In genomic region chr7:105685541-105686197, GRCm38 (mm10) we compare ENCODE assay signal across 10 mouse cellular contexts. TPM values are rescaled to one million over a fixed set of nuclear protein-coding genes. Genes with fewer than 3 reads are reported as not detected.
DNase-seq lines count a peak whose midpoint lies in the region; ATAC-seq and TF ChIP-seq lines count a peak whose summit lies in the region.
"Had no signal": no experiment of that assay in that cellular context is flagged by ENCODE, and none has a peak within 500 bp of the region (broad histone marks: within the 10 kb centered on the region; RNA-seq: fewer than 3 reads in every experiment).

No protein-coding gene starts in this region.

- H3K9ac ChIP-seq in intestine, embryonic 14.5 days (ENCODE audit: low read length), result no peak overlapping the region
- no peak overlapping the region for H3K9ac ChIP-seq in intestine, postnatal 0 days (ENCODE audit: low read depth, low read length)
- no peak overlapping the region for H3K9ac ChIP-seq in hindbrain, embryonic 12.5 days
- H3K9ac ChIP-seq in midbrain, embryonic 15.5 days, result no peak overlapping the region

- H3K27ac ChIP-seq in intestine, embryonic 14.5 days (ENCODE audit: low read depth), result no peak overlapping the region
- no peak overlapping the region for H3K27ac ChIP-seq in intestine, postnatal 0 days (ENCODE audit: low read depth, low read length)
- no peak overlapping the region for H3K27ac ChIP-seq in hindbrain, embryonic 12.5 days
- H3K27ac ChIP-seq in midbrain, embryonic 15.5 days, result no peak overlapping the region

- no peak for DNase-seq in intestine, embryonic 14.5 days (ENCODE audit: low spot score)
- DNase-seq in brain, embryonic 14.5 days (ENCODE audit: low read depth), result peak; percentile 17
- DNase-seq in layer of hippocampus, adult 9-10 months (ENCODE audit: low spot score), result no peak
- DNase-seq in cerebellum, postnatal 25 days, result no peak
- DNase-seq in frontal cortex, postnatal 14 days (ENCODE audit: low spot score in 2 of 2), result no peak
- DNase-seq: heart, postnatal 10 days; thymus, postnatal 4 days had no signal

- H3K4me1 ChIP-seq in intestine, embryonic 14.5 days (replicated peaks; ENCODE audit: control insufficient read depth, insufficient read depth, low read length), result no peaks in the 10 kb centered on the region
- no peaks in the 10 kb centered on the region for H3K4me1 ChIP-seq in intestine, postnatal 0 days (replicated peaks; ENCODE audit: control insufficient read depth, insufficient read depth, low read length)
- H3K4me1 ChIP-seq in hindbrain, embryonic 12.5 days, result no peaks in the 10 kb centered on the region
- no peaks in the 10 kb centered on the region for H3K4me1 ChIP-seq in midbrain, embryonic 15.5 days

- H3K4me2 ChIP-seq in intestine, embryonic 14.5 days (ENCODE audit: low read length), result peak overlapping the region; percentile 21
- no peak overlapping the region for H3K4me2 ChIP-seq in intestine, postnatal 0 days (replicated peaks; ENCODE audit: low read depth)
- peak overlapping the region; percentile 31; the same call in 1 of the 2 replicates for H3K4me2 ChIP-seq in hindbrain, embryonic 12.5 days (replicated peaks)
- peak overlapping the region; percentile 24 for H3K4me2 ChIP-seq in midbrain, embryonic 15.5 days

- no peaks in the 10 kb centered on the region for H3K36me3 ChIP-seq in intestine, embryonic 14.5 days (ENCODE audit: control insufficient read depth, insufficient read depth, low read length)
- no peaks in the 10 kb centered on the region for H3K36me3 ChIP-seq in intestine, postnatal 0 days (ENCODE audit: control insufficient read depth, insufficient read depth)
- no peaks in the 10 kb centered on the region for H3K36me3 ChIP-seq in hindbrain, embryonic 12.5 days
- no peaks in the 10 kb centered on the region for H3K36me3 ChIP-seq in midbrain, embryonic 15.5 days (replicated peaks)

- H3K9me3 ChIP-seq in intestine, embryonic 14.5 days (ENCODE audit: control insufficient read depth, low read length), result no peaks in the 10 kb centered on the region
- no peaks in the 10 kb centered on the region for H3K9me3 ChIP-seq in intestine, postnatal 0 days (ENCODE audit: control insufficient read depth)
- no peaks in the 10 kb centered on the region for H3K9me3 ChIP-seq in hindbrain, embryonic 12.5 days (replicated peaks)
- no peaks in the 10 kb centered on the region for H3K9me3 ChIP-seq in midbrain, embryonic 15.5 days

- no peak for TF ChIP-seq CTCF in intestine, postnatal 0 days (IDR thresholded peaks at IDR 0.05; ENCODE audit: low read depth)
- TF ChIP-seq CTCF in brain, embryonic 14.5 days (IDR thresholded peaks at IDR 0.05; ENCODE audit: borderline replicate concordance, extremely low read depth, insufficient read depth, insufficient read length), result no peak

- TF ChIP-seq POLR2A in brain, embryonic 14.5 days (IDR thresholded peaks at IDR 0.05; ENCODE audit: borderline replicate concordance, extremely low read depth, insufficient read depth, insufficient read length, poor library complexity, severe bottlenecking), result no peak

- 14% methylated on average over 13 of the region's 13 CpGs for WGBS in intestine, embryonic 14.5 days
- 14% methylated on average over 13 of the region's 13 CpGs for WGBS in intestine, postnatal 0 days
- WGBS in hindbrain, embryonic 12.5 days, result 16% methylated on average over 13 of the region's 13 CpGs
- WGBS in midbrain, embryonic 15.5 days, result 8% methylated on average over 13 of the region's 13 CpGs

- no peaks in the 10 kb centered on the region for H3K27me3 ChIP-seq in intestine, embryonic 14.5 days (replicated peaks; ENCODE audit: control insufficient read depth, insufficient read depth, low read length)
- H3K27me3 ChIP-seq in intestine, postnatal 0 days (replicated peaks; ENCODE audit: control insufficient read depth, insufficient read depth, low read length), result no peaks in the 10 kb centered on the region
- H3K27me3 ChIP-seq in hindbrain, embryonic 12.5 days, result no peaks in the 10 kb centered on the region
- no peaks in the 10 kb centered on the region for H3K27me3 ChIP-seq in midbrain, embryonic 15.5 days (replicated peaks)

- H3K4me3 ChIP-seq in intestine, embryonic 14.5 days (ENCODE audit: low read depth, low read length), result no peak overlapping the region
- no peak overlapping the region for H3K4me3 ChIP-seq in intestine, postnatal 0 days (ENCODE audit: low read depth, low read length)
- no peak overlapping the region for H3K4me3 ChIP-seq in hindbrain, embryonic 12.5 days
- H3K4me3 ChIP-seq in midbrain, embryonic 15.5 days, result no peak overlapping the region

- ATAC-seq in intestine, embryonic 14.5 days (replicated peaks; ENCODE audit: low FRiP score, low TSS enrichment, low read depth), result 0 out of 2 replicates have a peak, but pooled peaks have one; percentile 72
- no peak; the same call in 1 of the 2 replicates for ATAC-seq in intestine, postnatal 0 days
- peak; percentile 40; the same call in 1 of the 2 replicates for ATAC-seq in hindbrain, embryonic 12.5 days (ENCODE audit: low FRiP score)
- peak; percentile 90 for ATAC-seq in midbrain, embryonic 15.5 days (replicated peaks)

RNA-seq across cellular contexts. Expression of gene Dnhd1, which starts 35.0 kb away (rescaled TPM):
- 1.8 and 2.0 TPM in 2 replicates for polyA plus RNA-seq in intestine, embryonic 14.5 days (2014; fragmentation: Nextera tagmentation; extraction: Ambion mirVana)
- 0.09 and 0.51 TPM in 2 replicates for polyA plus RNA-seq in intestine, postnatal 0 days (2015; fragmentation: Nextera tagmentation; extraction: Ambion mirVana)
- 6.3 and 7.0 TPM in 2 replicates for polyA plus RNA-seq in brain, embryonic 14.5 days (2012; rRNA removed)
- polyA plus RNA-seq in hindbrain, embryonic 12.5 days (2016; fragmentation: Nextera tagmentation; extraction: Ambion mirVana), result 1.2 and 1.3 TPM in 2 replicates
- 1.00 and 2.7 TPM in 2 replicates for polyA plus RNA-seq in midbrain, embryonic 15.5 days (2015; fragmentation: Nextera tagmentation; extraction: Ambion mirVana)

RNA-seq across cellular contexts. Expression of gene Gm45799, which starts 45.3 kb away (rescaled TPM):
- polyA plus RNA-seq in intestine, embryonic 14.5 days (2014; fragmentation: Nextera tagmentation; extraction: Ambion mirVana), result 35.5 and 48.9 TPM in 2 replicates
- 28.3 and 46.4 TPM in 2 replicates for polyA plus RNA-seq in intestine, postnatal 0 days (2015; fragmentation: Nextera tagmentation; extraction: Ambion mirVana)
- 73.1 and 134 TPM in 2 replicates for polyA plus RNA-seq in brain, embryonic 14.5 days (2012; rRNA removed)
- 9.3 and 11.3 TPM in 2 replicates for polyA plus RNA-seq in hindbrain, embryonic 12.5 days (2016; fragmentation: Nextera tagmentation; extraction: Ambion mirVana)
- polyA plus RNA-seq in midbrain, embryonic 15.5 days (2015; fragmentation: Nextera tagmentation; extraction: Ambion mirVana), result 12.8 and 18.7 TPM in 2 replicates

RNA-seq across cellular contexts. Expression of gene Arfip2, which starts 45.5 kb away (rescaled TPM):
- 88.4 and 89.7 TPM in 2 replicates for polyA plus RNA-seq in intestine, embryonic 14.5 days (2014; fragmentation: Nextera tagmentation; extraction: Ambion mirVana)
- 39.9 and 41.9 TPM in 2 replicates for polyA plus RNA-seq in intestine, postnatal 0 days (2015; fragmentation: Nextera tagmentation; extraction: Ambion mirVana)
- polyA plus RNA-seq in brain, embryonic 14.5 days (2012; rRNA removed), result 103 and 120 TPM in 2 replicates
- 75.3 and 82.1 TPM in 2 replicates for polyA plus RNA-seq in hindbrain, embryonic 12.5 days (2016; fragmentation: Nextera tagmentation; extraction: Ambion mirVana)
- polyA plus RNA-seq in midbrain, embryonic 15.5 days (2015; fragmentation: Nextera tagmentation; extraction: Ambion mirVana), result 86.7 and 96.9 TPM in 2 replicates

RNA-seq across cellular contexts. Expression of gene Timm10b, which starts 45.8 kb away (rescaled TPM):
- 213 and 215 TPM in 2 replicates for polyA plus RNA-seq in intestine, embryonic 14.5 days (2014; fragmentation: Nextera tagmentation; extraction: Ambion mirVana)
- polyA plus RNA-seq in intestine, postnatal 0 days (2015; fragmentation: Nextera tagmentation; extraction: Ambion mirVana), result 177 and 181 TPM in 2 replicates
- polyA plus RNA-seq in brain, embryonic 14.5 days (2012; rRNA removed), result 101 and 145 TPM in 2 replicates
- 127 and 151 TPM in 2 replicates for polyA plus RNA-seq in hindbrain, embryonic 12.5 days (2016; fragmentation: Nextera tagmentation; extraction: Ambion mirVana)
- polyA plus RNA-seq in midbrain, embryonic 15.5 days (2015; fragmentation: Nextera tagmentation; extraction: Ambion mirVana), result 127 and 140 TPM in 2 replicates

RNA-seq across cellular contexts. Expression of gene Ilk, which starts 50.7 kb away (rescaled TPM):
- 353 and 396 TPM in 2 replicates for polyA plus RNA-seq in intestine, embryonic 14.5 days (2014; fragmentation: Nextera tagmentation; extraction: Ambion mirVana)
- 173 and 178 TPM in 2 replicates for polyA plus RNA-seq in intestine, postnatal 0 days (2015; fragmentation: Nextera tagmentation; extraction: Ambion mirVana)
- 175 and 199 TPM in 2 replicates for polyA plus RNA-seq in brain, embryonic 14.5 days (2012; rRNA removed)
- polyA plus RNA-seq in hindbrain, embryonic 12.5 days (2016; fragmentation: Nextera tagmentation; extraction: Ambion mirVana), result 216 and 226 TPM in 2 replicates
- 192 and 207 TPM in 2 replicates for polyA plus RNA-seq in midbrain, embryonic 15.5 days (2015; fragmentation: Nextera tagmentation; extraction: Ambion mirVana)
